Mouse (Mus musculus) thymus, postnatal 0 days (tissue): ENCODE data around the gene March9. TPM values are rescaled to one million over a fixed set of nuclear protein-coding genes. Genes with fewer than 3 reads are reported as not detected.

ENCODE experiments used
- DNase-seq: peaks from one replicate; pipeline ENCODE4 v3.0.0-alpha.2; 2015; ENCODE audit warnings: low spot score
- polyA plus RNA-seq: library from polyadenylated mRNA; unstranded; fragments of >200 nt; fragmentation: Nextera tagmentation; extraction: Ambion mirVana; gene quantifications from 2 replicates; pipeline ENCODE4 v1.2.1, GENCODE M21; 2015

March9 gene
- polyA plus RNA-seq, 1 experiment from 2014 or later = 0.52 TPM

- DNase-seq = no peak
Measured at GRCm38 (mm10) chr10:127040569-127041214, 19.3 kb downstream of the March9 start.

GRCm38 (mm10) chr10:127037641-127038040, 22.3 kb downstream of the March9 start:
- DNase-seq = no peak

GRCm38 (mm10) chr10:127036273-127036672, 23.7 kb downstream of the March9 start:
- no peak for DNase-seq

GRCm38 (mm10) chr10:127033301-127033741, 26.7 kb downstream of the March9 start:
- no peak for DNase-seq

- DNase-seq = peak; percentile 90
Measured at GRCm38 (mm10) chr10:127030336-127031296, 29.4 kb downstream of the March9 start, which contains the start of gene Tsfm. TSS of gene Tsfm (minus strand) at chr10:127030840.

- no peak for DNase-seq
Measured at GRCm38 (mm10) chr10:127018422-127018821, 41.6 kb downstream of the March9 start.

- DNase-seq = no peak
Measured at GRCm38 (mm10) chr10:127017071-127017470, 42.9 kb downstream of the March9 start.

GRCm38 (mm10) chr10:127016488-127016887, 43.5 kb downstream of the March9 start:
- no peak for DNase-seq

Other genes with a start within 250 kb of the March9 start
- 15.8 and 17.5 TPM in 2 replicates for gene Atp23, start 158.8 kb downstream of the March9 start, polyA plus RNA-seq
- 30.3 and 34.3 TPM in 2 replicates for gene Ctdsp2, start 81.5 kb downstream of the March9 start, polyA plus RNA-seq
- 0.98 and 1.0 TPM in 2 replicates for gene Avil, start 59.5 kb downstream of the March9 start, polyA plus RNA-seq
- 74.9 and 75.8 TPM in 2 replicates for gene Tsfm, start 29.3 kb downstream of the March9 start, polyA plus RNA-seq
- gene Mettl1, start 18.8 kb downstream of the March9 start, polyA plus RNA-seq = 24.7 and 25.5 TPM in 2 replicates
- 0.08 TPM in 1 of 2 replicates, not detected in the other for gene Eef1akmt3, start 18.7 kb downstream of the March9 start, polyA plus RNA-seq
- gene Cyp27b1, start 11.9 kb downstream of the March9 start, polyA plus RNA-seq = 0.05 and 0.09 TPM in 2 replicates
- 889 and 1,028 TPM in 2 replicates for gene Cdk4, start 3.4 kb upstream of the March9 start, polyA plus RNA-seq
- 49.9 and 60.5 TPM in 2 replicates for gene Tspan31, start 10.1 kb upstream of the March9 start, polyA plus RNA-seq
- gene Agap2, start 15.1 kb upstream of the March9 start, polyA plus RNA-seq = 12.3 and 13.5 TPM in 2 replicates
- 90.9 and 95.4 TPM in 2 replicates for gene Os9, start 60.9 kb upstream of the March9 start, polyA plus RNA-seq
- 39.2 and 48.6 TPM in 2 replicates for gene B4galnt1, start 105.0 kb upstream of the March9 start, polyA plus RNA-seq
- gene Slc26a10, start 120.5 kb upstream of the March9 start, polyA plus RNA-seq = 1.6 and 2.6 TPM in 2 replicates
- gene Arhgef25, start 129.9 kb upstream of the March9 start, polyA plus RNA-seq = 3.7 and 4.5 TPM in 2 replicates
- 42.7 and 47.3 TPM in 2 replicates for gene Dtx3, start 135.5 kb upstream of the March9 start, polyA plus RNA-seq
- gene Pip4k2c, start 151.4 kb upstream of the March9 start, polyA plus RNA-seq = 24.1 and 24.4 TPM in 2 replicates
- 0.13 and 0.32 TPM in 2 replicates for gene Kif5a, start 203.2 kb upstream of the March9 start, polyA plus RNA-seq
- 129 and 138 TPM in 2 replicates for gene Dctn2, start 206.2 kb upstream of the March9 start, polyA plus RNA-seq
- gene Mbd6, start 228.8 kb upstream of the March9 start, polyA plus RNA-seq = 10.3 and 13.8 TPM in 2 replicates